Mouse (Mus musculus) limb, embryonic 12.5 days (tissue): Measurements from ENCODE around the gene BC061237. TPM values are rescaled to one million over a fixed set of nuclear protein-coding genes. Genes with fewer than 3 reads are reported as not detected.
"Not testable (repeated sequence)": the region's sequence is repeated elsewhere in the genome, so short reads cannot be mapped to it uniquely, and the experiment has no call there.

Source experiments
- ATAC-seq: fragments of 200-750 bp; cut with Nextera tagmentation; 2 replicates; pipeline ENCODE4 v1.8.0; 2017; ENCODE audit warnings: low read depth, moderate TSS enrichment; ENCODE audit not compliant: insufficient number of reproducible peaks, insufficient read depth, low FRiP score, low TSS enrichment
- H3K27ac ChIP-seq: fragments of 300-500 bp; sonication (generic); 2 replicates; pipeline ENCODE4 v1.5.1; 2016; ENCODE audit warnings: mild to moderate bottlenecking, moderate library complexity
- H3K27me3 ChIP-seq: fragments of 300-500 bp; sonication (generic); 2 replicates; pipeline ENCODE4 v1.6.1; 2016; ENCODE audit warnings: mild to moderate bottlenecking, moderate library complexity
- H3K36me3 ChIP-seq: fragments of 300-500 bp; sonication (generic); 2 replicates; pipeline ENCODE4 v1.6.1; 2016; ENCODE audit warnings: mild to moderate bottlenecking, moderate library complexity
- H3K4me1 ChIP-seq: fragments of 300-500 bp; sonication (generic); replicated peaks from 2 replicates; pipeline ENCODE4 v1.6.1; 2016
- H3K4me2 ChIP-seq: fragments of 300-500 bp; sonication (generic); 2 replicates; pipeline ENCODE4 v1.6.1; 2016; ENCODE audit warnings: mild to moderate bottlenecking, moderate library complexity
- H3K4me3 ChIP-seq: fragments of 300-500 bp; sonication (generic); replicated peaks from 2 replicates; pipeline ENCODE4 v1.5.1; 2016; ENCODE audit warnings: mild to moderate bottlenecking
- H3K9ac ChIP-seq: fragments of 300-500 bp; sonication (generic); replicated peaks from 2 replicates; pipeline ENCODE4 v1.6.1; 2016; ENCODE audit warnings: mild to moderate bottlenecking, moderate library complexity
- H3K9me3 ChIP-seq: fragments of 300-500 bp; sonication (generic); 2 replicates; pipeline ENCODE4 v1.6.1; 2016; ENCODE audit warnings: mild to moderate bottlenecking, moderate library complexity
- WGBS: fragments of 180-500 bp; shearing (Covaris S2); methylation state at CpG from one replicate; pipeline ENCODE4 v1.1.7; 2016; 5-methylcytosine and 5-hydroxymethylcytosine counted together
- polyA plus RNA-seq: library from polyadenylated mRNA; unstranded; fragments of >200 nt; fragmentation: Nextera tagmentation; extraction: Ambion mirVana; gene quantifications from 2 replicates; pipeline ENCODE4 v1.2.1, GENCODE M21; 2016

The BC061237 gene
- not detected in 2 replicates for polyA plus RNA-seq

GRCm38 (mm10) chr14:44492163-44492562 lies at the start of gene BC061237:
BC061237 (plus strand) TSS chr14:44492463.
- not testable (repeated sequence) for H3K9ac ChIP-seq, H3K9me3 ChIP-seq, H3K27me3 ChIP-seq, H3K36me3 ChIP-seq, H3K4me1 ChIP-seq, H3K27ac ChIP-seq, H3K4me2 ChIP-seq, ATAC-seq, H3K4me3 ChIP-seq
- WGBS: 93% methylated on average over 1 of the region's 1 CpGs

- not testable (repeated sequence) for H3K4me1 ChIP-seq, H3K27me3 ChIP-seq, ATAC-seq, H3K4me3 ChIP-seq, H3K4me2 ChIP-seq, H3K9ac ChIP-seq, H3K9me3 ChIP-seq, H3K36me3 ChIP-seq, H3K27ac ChIP-seq
- 87% methylated on average over 5 of the region's 5 CpGs for WGBS
These were observed 25.7 kb downstream of the BC061237 start, which contains the start of gene Gm17093 for GRCm38 (mm10) chr14:44517976-44518375. Gm17093 (plus strand) TSS chr14:44518276.

GRCm38 (mm10) chr14:44547961-44548360 lies 55.7 kb downstream of the BC061237 start:
- ATAC-seq, H3K27me3 ChIP-seq, H3K4me3 ChIP-seq, H3K4me2 ChIP-seq, H3K9ac ChIP-seq, H3K36me3 ChIP-seq, H3K9me3 ChIP-seq, H3K4me1 ChIP-seq, H3K27ac ChIP-seq: not testable (repeated sequence)
- WGBS: 89% methylated on average over 5 of the region's 5 CpGs

Other genes with a start within 250 kb of the BC061237 start
- gene Gm8220, start 206.9 kb upstream of the BC061237 start, polyA plus RNA-seq: not detected in 2 replicates
- gene Gm5930, start 153.9 kb upstream of the BC061237 start, polyA plus RNA-seq: not detected in 2 replicates
- gene Gm8229, start 127.1 kb upstream of the BC061237 start, polyA plus RNA-seq: not detected in 2 replicates
- gene Gm3371, start 81.8 kb upstream of the BC061237 start, polyA plus RNA-seq: not detected in 2 replicates
- gene Gm8232, start 58.8 kb upstream of the BC061237 start, polyA plus RNA-seq: not detected in 2 replicates
- gene Gm17093, start 25.8 kb downstream of the BC061237 start, polyA plus RNA-seq: not detected in 2 replicates
- gene Gm8247, start 90.7 kb downstream of the BC061237 start, polyA plus RNA-seq: not detected in 2 replicates
- gene Gm5624, start 135.5 kb downstream of the BC061237 start, polyA plus RNA-seq: not detected in 2 replicates
- gene Gm8257, start 214.0 kb downstream of the BC061237 start, polyA plus RNA-seq: not detected in 2 replicates